In the genomic region with DNA sequence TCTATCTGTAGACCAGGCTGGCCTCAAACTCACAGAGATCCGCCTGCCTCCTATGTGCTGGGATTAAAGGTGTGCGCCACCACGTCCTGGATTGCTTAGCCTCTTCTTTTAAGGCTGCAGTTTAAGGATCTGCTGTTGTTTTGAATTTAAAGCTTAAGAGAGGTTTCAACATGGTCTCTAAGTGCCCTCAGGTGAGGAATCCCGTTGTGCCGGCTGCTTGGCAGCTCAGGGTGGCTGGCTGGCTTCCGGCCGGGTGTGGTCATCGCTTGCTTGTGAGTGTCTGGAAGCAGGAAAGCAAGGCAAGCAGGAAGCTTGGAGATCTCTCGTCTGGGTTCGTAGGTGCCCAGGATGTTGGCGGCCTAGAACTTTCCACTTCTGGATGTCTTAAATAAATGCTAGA, we compare ENCODE assay signal across 16 mouse cellular contexts.
"Had no signal": no experiment of that assay in that cellular context is flagged by ENCODE, and none has a peak within 500 bp of the region (broad histone marks: within the 10 kb centered on the region; RNA-seq: fewer than 3 reads in every experiment).

No protein-coding gene starts in this region.

- ATAC-seq: liver, embryonic 12.5 days; midbrain, embryonic 15.5 days had no signal

- H3K4me2 ChIP-seq: kidney, embryonic 15.5 days; limb, embryonic 15.5 days; liver, embryonic 12.5 days; midbrain, embryonic 11.5 days; midbrain, embryonic 15.5 days; neural tube, embryonic 12.5 days; stomach, embryonic 15.5 days had no signal

- H3K27me3 ChIP-seq: kidney, embryonic 15.5 days; limb, embryonic 15.5 days; midbrain, embryonic 15.5 days; neural tube, embryonic 12.5 days; stomach, embryonic 15.5 days had no signal

- H3K4me1 ChIP-seq: kidney, embryonic 15.5 days; stomach, embryonic 15.5 days had no signal

- H3K9ac ChIP-seq: kidney, embryonic 15.5 days; limb, embryonic 15.5 days; liver, embryonic 12.5 days; midbrain, embryonic 15.5 days; neural tube, embryonic 12.5 days; stomach, embryonic 15.5 days had no signal

- H3K27ac ChIP-seq: kidney, embryonic 15.5 days; limb, embryonic 15.5 days; liver, embryonic 12.5 days; macrophage; midbrain, embryonic 15.5 days; neural tube, embryonic 12.5 days; stomach, embryonic 15.5 days had no signal

- H3K4me3 ChIP-seq: kidney, embryonic 15.5 days; limb, embryonic 15.5 days; liver, embryonic 12.5 days; megakaryocyte, embryonic 14.5 days; midbrain, embryonic 15.5 days; neural tube, embryonic 12.5 days; stomach, embryonic 15.5 days had no signal

- DNase-seq: kidney, adult 18-20 months; layer of hippocampus, adult 9-11 months; layer of hippocampus, postnatal 36 days; retina, postnatal 1 day; right cerebral cortex, postnatal 4 days; spleen, adult 18-20 months; thymus, postnatal 36 days had no signal

- H3K9me3 ChIP-seq: kidney, embryonic 15.5 days; limb, embryonic 15.5 days; liver, embryonic 12.5 days; megakaryocyte, embryonic 14.5 days; midbrain, embryonic 15.5 days; neural tube, embryonic 12.5 days; stomach, embryonic 15.5 days had no signal
